Mouse (Mus musculus) intestine, postnatal 0 days (tissue): Measurements from ENCODE around the gene Gpsm2. TPM values are rescaled to one million over a fixed set of nuclear protein-coding genes. Genes with fewer than 3 reads are reported as not detected.

Experiments
- ATAC-seq: fragments of 200-750 bp; cut with Nextera tagmentation; 2 replicates; pipeline ENCODE4 v1.8.0; 2017; ENCODE audit warnings: mild to moderate bottlenecking, moderate TSS enrichment, moderate library complexity
- H3K27ac ChIP-seq: fragments of 300-500 bp; sonication (generic); 2 replicates; pipeline ENCODE4 v1.5.1; 2014; ENCODE audit warnings: mild to moderate bottlenecking, low read depth, low read length, moderate library complexity
- H3K27me3 ChIP-seq: fragments of 300-500 bp; sonication (generic); replicated peaks from 2 replicates; pipeline ENCODE4 v1.6.1; 2014; ENCODE audit warnings: low read length, mixed read lengths; ENCODE audit not compliant: control insufficient read depth, insufficient read depth
- H3K36me3 ChIP-seq: fragments of 300-500 bp; sonication (generic); 2 replicates; pipeline ENCODE4 v1.6.1; 2014; ENCODE audit warnings: mild to moderate bottlenecking, moderate library complexity; ENCODE audit not compliant: control insufficient read depth, insufficient read depth
- H3K4me1 ChIP-seq: fragments of 300-500 bp; sonication (generic); replicated peaks from 2 replicates; pipeline ENCODE4 v1.6.1; 2014; ENCODE audit warnings: antibody characterized with exemption, low read length, mixed read lengths; ENCODE audit not compliant: control insufficient read depth, insufficient read depth
- H3K4me2 ChIP-seq: fragments of 300-500 bp; sonication (generic); replicated peaks from 2 replicates; pipeline ENCODE4 v1.6.1; 2014; ENCODE audit warnings: low read depth, mild to moderate bottlenecking, moderate library complexity
- H3K4me3 ChIP-seq: fragments of 300-500 bp; sonication (generic); 2 replicates; pipeline ENCODE4 v1.5.1; 2014; ENCODE audit warnings: low read depth, low read length
- H3K9ac ChIP-seq: fragments of 300-500 bp; sonication (generic); 2 replicates; pipeline ENCODE4 v1.6.1; 2014; ENCODE audit warnings: mild to moderate bottlenecking, low read depth, low read length
- H3K9me3 ChIP-seq: fragments of 300-500 bp; sonication (generic); 2 replicates; pipeline ENCODE4 v1.6.1; 2016; ENCODE audit warnings: mixed run types; ENCODE audit not compliant: control insufficient read depth
- CTCF ChIP-seq: sonication (generic); IDR thresholded peaks from 2 replicates; pipeline ENCODE4 v1.5.1; 2016; ENCODE audit warnings: low read depth, mild to moderate bottlenecking, control low read depth, antibody characterized with exemption, moderate library complexity
- WGBS: fragments of 180-500 bp; shearing (Covaris S2); extraction: QIAGEN DNeasy Blood & Tissue Kit; methylation state at CpG from one replicate; pipeline ENCODE4 v1.1.7; 2014; 5-methylcytosine and 5-hydroxymethylcytosine counted together
- polyA plus RNA-seq: library from polyadenylated mRNA; unstranded; fragments of >200 nt; fragmentation: Nextera tagmentation; extraction: Ambion mirVana; gene quantifications from 2 replicates; pipeline ENCODE4 v1.2.1, GENCODE M21; 2015

Gpsm2 gene
- polyA plus RNA-seq, 1 experiment from 2014 or later: 27.8 TPM

DNA sequence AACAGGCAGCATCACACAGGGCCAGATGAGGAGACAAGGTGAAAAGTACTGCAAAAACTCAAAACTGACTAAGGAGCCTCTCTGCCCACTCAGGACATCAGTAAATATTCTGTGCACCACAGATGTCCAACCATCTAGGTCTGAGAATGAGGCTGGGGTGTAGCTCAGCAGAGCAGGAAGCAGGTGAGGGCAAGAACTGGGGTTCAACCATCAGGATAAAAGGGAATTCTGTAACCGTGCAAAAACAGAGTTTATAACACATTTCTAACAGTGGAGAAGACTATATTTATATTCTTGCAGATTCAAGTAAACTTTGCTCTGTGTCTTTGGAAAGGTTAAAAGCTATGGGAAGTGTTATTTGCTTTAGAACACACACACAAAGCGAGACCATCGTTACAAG lies 2.3 kb downstream of the Gpsm2 start:
- H3K4me1 ChIP-seq: peaks cover 11% of the 10 kb centered on the region
- no peaks in the 10 kb centered on the region for H3K27me3 ChIP-seq
- H3K9me3 ChIP-seq: no peaks in the 10 kb centered on the region
- no peaks in the 10 kb centered on the region for H3K36me3 ChIP-seq
- WGBS: 58% methylated on average over 3 of the region's 3 CpGs
- TF ChIP-seq CTCF: no peak
- no peak for ATAC-seq
- H3K27ac ChIP-seq: no peak overlapping the region
- H3K4me3 ChIP-seq: no peak overlapping the region
- peak overlapping the region; percentile 82; the same call in 1 of the 2 replicates for H3K4me2 ChIP-seq
- no peak overlapping the region for H3K9ac ChIP-seq

DNA sequence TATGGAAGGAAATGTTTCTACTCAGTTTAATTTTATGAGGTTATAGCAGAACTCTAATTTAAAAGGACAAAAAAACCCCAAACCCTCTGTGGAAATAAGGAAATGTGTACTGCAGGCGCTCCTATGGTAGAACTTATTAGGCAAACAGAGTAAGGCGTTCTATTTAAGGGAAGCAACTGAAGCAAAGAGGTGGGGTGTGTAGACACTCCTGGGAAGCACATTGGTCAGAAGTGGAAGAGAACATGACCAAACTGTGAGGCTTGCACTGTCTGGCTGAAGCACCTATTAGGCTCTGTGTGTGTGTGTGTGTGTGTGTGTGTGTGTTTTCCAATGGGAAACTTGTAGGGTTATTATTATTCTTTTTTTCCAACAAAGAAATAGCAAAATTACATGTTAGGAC lies 2.8 kb downstream of the Gpsm2 start:
- Histone ChIP-seq H3K27ac (no peak overlapping the region), H3K4me1 (peaks cover 11% of the 10 kb centered on the region), H3K4me3 (no peak overlapping the region), H3K9me3 (no peaks in the 10 kb centered on the region), H3K27me3 (no peaks in the 10 kb centered on the region), H3K4me2 (no peak overlapping the region), H3K9ac (no peak overlapping the region), H3K36me3 (no peaks in the 10 kb centered on the region)
- ATAC-seq: no peak
- WGBS: 49% methylated on average over 2 of the region's 2 CpGs
- TF ChIP-seq CTCF: no peak

DNA sequence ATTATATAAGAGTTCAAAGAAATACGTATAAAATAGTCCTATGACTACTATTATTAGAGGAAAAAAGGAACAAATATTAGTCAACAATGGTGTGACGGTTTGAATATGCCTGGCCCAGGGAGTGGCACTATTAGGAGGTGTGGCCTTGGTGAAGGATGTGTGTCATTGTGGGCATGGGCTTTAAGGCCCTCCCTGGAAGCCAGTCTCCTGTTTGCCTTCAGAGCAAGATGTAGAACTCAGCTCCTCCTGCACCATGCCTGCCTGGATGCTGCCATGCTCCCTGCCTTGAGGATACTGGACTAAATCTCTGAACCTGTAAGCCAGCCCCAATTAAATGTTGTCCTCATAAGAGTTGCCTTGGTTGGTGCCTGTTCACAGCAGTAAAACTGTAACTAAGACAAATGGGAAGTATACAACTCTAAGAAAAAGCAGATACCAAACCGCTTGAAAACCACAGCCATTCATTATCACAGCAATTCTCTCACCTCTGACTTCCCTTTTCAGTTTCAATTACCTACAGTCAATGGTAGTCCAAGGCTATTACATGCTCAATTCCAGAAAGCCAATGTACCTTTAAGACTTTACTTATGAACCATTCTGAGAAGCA lies 4.1 kb downstream of the Gpsm2 start:
- no peaks in the 10 kb centered on the region for H3K9me3 ChIP-seq
- no peak for ATAC-seq
- WGBS: 56% methylated on average over 3 of the region's 3 CpGs
- H3K4me1 ChIP-seq: peaks cover 14% of the 10 kb centered on the region
- no peak overlapping the region for H3K27ac ChIP-seq
- no peaks in the 10 kb centered on the region for H3K36me3 ChIP-seq
- H3K4me3 ChIP-seq: no peak overlapping the region
- no peak for TF ChIP-seq CTCF
- no peaks in the 10 kb centered on the region for H3K27me3 ChIP-seq
- H3K9ac ChIP-seq: no peak overlapping the region
- peak overlapping the region; percentile 6; the same call in 1 of the 2 replicates for H3K4me2 ChIP-seq

DNA sequence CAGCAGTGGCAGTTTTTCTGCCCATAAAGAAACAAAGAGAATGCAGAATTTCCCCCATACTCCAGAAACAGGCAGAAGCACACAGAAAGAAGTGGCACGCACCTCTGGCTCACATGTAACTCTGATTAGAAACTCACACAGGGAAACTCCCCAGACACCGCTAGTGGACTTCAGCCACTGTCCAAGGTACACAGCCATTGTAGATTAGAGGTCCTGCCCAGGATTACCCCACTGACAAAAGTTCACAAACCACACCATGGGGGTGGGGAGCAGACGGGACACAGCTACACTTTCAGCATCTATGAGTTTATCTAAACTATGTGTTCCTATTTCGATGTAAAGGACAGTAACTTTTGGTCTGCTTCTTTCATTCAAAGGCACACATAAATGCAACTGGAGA lies 7.3 kb downstream of the Gpsm2 start:
- no peaks in the 10 kb centered on the region for H3K27me3 ChIP-seq
- ATAC-seq: peak; percentile 93

GRCm38 (mm10) chr3:108713065-108713675 lies 8.9 kb downstream of the Gpsm2 start:
- Histone ChIP-seq H3K9me3 (no peaks in the 10 kb centered on the region), H3K4me2 (peak overlapping the region; percentile 24; the same call in 1 of the 2 replicates), H3K36me3 (no peaks in the 10 kb centered on the region; the same call in none of the 2 replicates), H3K27me3 (no peaks in the 10 kb centered on the region), H3K4me3 (no peak overlapping the region), H3K27ac (peak overlapping the region; percentile 9; the same call in 1 of the 2 replicates), H3K9ac (no peak overlapping the region), H3K4me1 (peaks cover 5% of the 10 kb centered on the region)
- no peak for TF ChIP-seq CTCF
- peak; percentile 27; the same call in 1 of the 2 replicates for ATAC-seq
- WGBS: 21% methylated on average over 3 of the region's 3 CpGs

More for the DNA sequence above, 7.3 kb downstream of the Gpsm2 start:
- H3K4me3 ChIP-seq: no peak overlapping the region
- H3K4me1 ChIP-seq: peaks cover 7% of the 10 kb centered on the region
- no peak for TF ChIP-seq CTCF
- peak overlapping the region; percentile 21; the same call in 1 of the 2 replicates for H3K4me2 ChIP-seq
- no peaks in the 10 kb centered on the region; the same call in 1 of the 2 replicates for H3K36me3 ChIP-seq
- H3K9me3 ChIP-seq: no peaks in the 10 kb centered on the region
- H3K9ac ChIP-seq: no peak overlapping the region
- WGBS: 38% methylated on average over 4 of the region's 4 CpGs
- H3K27ac ChIP-seq: peak overlapping the region; percentile 5; the same call in 1 of the 2 replicates

DNA sequence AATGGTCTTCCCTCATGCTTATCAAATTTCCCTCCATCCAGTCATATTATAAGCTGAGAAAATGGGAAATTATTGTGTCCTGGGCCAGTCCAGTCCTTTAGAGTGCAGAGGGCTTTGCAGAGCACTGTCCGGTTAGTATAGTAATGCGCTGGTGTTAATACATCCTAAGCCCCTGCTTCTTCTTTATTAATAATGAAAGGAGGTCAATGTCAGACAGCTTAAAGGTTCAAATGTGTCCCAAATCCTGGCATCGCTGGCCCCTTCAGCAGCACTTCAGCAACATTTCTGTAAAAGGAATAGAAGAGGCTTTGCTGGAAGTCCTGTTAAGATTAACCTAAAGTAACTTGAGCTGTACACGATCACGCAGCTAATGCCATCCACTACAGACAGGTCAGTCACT lies 10.8 kb downstream of the Gpsm2 start:
- 93% methylated on average over 5 of the region's 5 CpGs for WGBS
- Histone ChIP-seq H3K9ac (no peak overlapping the region), H3K4me2 (no peak overlapping the region), H3K4me3 (no peak overlapping the region), H3K27me3 (no peaks in the 10 kb centered on the region), H3K4me1 (peaks cover 5% of the 10 kb centered on the region), H3K36me3 (no peaks in the 10 kb centered on the region; the same call in none of the 2 replicates), H3K27ac (no peak overlapping the region), H3K9me3 (no peaks in the 10 kb centered on the region)
- TF ChIP-seq CTCF: no peak
- no peak for ATAC-seq
